Mouse (Mus musculus) G1E (cell line): Measurements from ENCODE around the gene Mrpl23.

Source experiments
- CTCF ChIP-seq: IDR thresholded peaks from 2 replicates; pipeline ENCODE4 v1.5.1; 2012; ENCODE audit warnings: low read depth, low read length, inconsistent platforms, mixed read lengths
- GATA1 ChIP-seq: IDR thresholded peaks from 2 replicates; pipeline ENCODE4 v1.6.1; 2012; ENCODE audit warnings: borderline replicate concordance, low read length, inconsistent platforms, mixed read lengths

- TF ChIP-seq CTCF: no peak
- TF ChIP-seq GATA1: no peak
These were observed 52.4 kb downstream of the Mrpl23 start for GRCm38 (mm10) chr7:142584882-142585281.
